Mouse (Mus musculus): Measurements from ENCODE around the gene Tpi1. TPM values are rescaled to one million over a fixed set of nuclear protein-coding genes. Genes with fewer than 3 reads are reported as not detected.
"Not testable (repeated sequence)": the region's sequence is repeated elsewhere in the genome, so short reads cannot be mapped to it uniquely, and the experiment has no call there.

The Tpi1 gene
- polyA plus RNA-seq, 1 experiment from 2014 or later: 809 TPM

DNA sequence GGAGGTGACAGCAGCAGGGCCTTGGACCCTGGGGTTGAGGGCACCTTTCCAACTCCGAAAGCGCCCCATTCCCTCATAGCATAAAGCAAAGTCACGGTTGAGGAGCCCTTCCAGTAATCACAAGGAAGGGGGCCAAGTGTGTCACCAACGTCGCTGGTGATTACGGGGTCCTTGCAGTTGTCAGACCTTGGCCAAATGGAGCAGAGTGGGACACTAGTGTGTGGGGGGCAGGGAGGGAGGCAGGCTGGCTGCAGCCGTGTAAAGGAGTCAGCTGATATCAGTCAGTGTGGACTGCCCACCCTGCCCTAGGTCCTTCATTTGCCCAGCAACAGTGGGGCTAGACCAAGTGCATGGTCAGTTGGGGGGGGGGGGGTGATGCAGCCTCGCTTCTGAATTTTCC, 352 bp upstream of the Tpi1 start:
- H3K4me1 ChIP-seq: peaks cover 40% of the 10 kb centered on the region
- peak; percentile 21; the same call in 1 of the 2 replicates for ATAC-seq (ENCODE audit: insufficient number of reproducible peaks, low FRiP score, low TSS enrichment, low read depth)
- peak overlapping the region; percentile 79 for H3K4me2 ChIP-seq (replicated peaks)
- H3K27me3 ChIP-seq: no peaks in the 10 kb centered on the region
- H3K27ac ChIP-seq (replicated peaks): peak overlapping the region; percentile 94
- WGBS: 36% methylated on average over 7 of the region's 8 CpGs
- peak overlapping the region; percentile 73 for H3K4me3 ChIP-seq (replicated peaks)
- no peak overlapping the region for H3K9ac ChIP-seq
- no peaks in the 10 kb centered on the region for H3K9me3 ChIP-seq (replicated peaks)
- H3K36me3 ChIP-seq: peaks cover 66% of the 10 kb centered on the region

- Histone ChIP-seq H3K36me3 (peaks cover 56% of the 10 kb centered on the region), H3K4me3 (replicated peaks) (peak overlapping the region; percentile 73), H3K27ac (replicated peaks) (peak overlapping the region; percentile 94), H3K4me2 (replicated peaks) (peak overlapping the region; percentile 79), H3K4me1 (peaks cover 40% of the 10 kb centered on the region), H3K9ac (peak overlapping the region; percentile 78), H3K27me3 (no peaks in the 10 kb centered on the region), H3K9me3 (replicated peaks) (no peaks in the 10 kb centered on the region)
- 0% methylated on average over 18 of the region's 18 CpGs for WGBS
- peak; percentile 63 for ATAC-seq (ENCODE audit: insufficient number of reproducible peaks, low FRiP score, low TSS enrichment, low read depth)
Observed at GRCm38 (mm10) chr6:124813496-124813895, 600 bp downstream of the Tpi1 start.

DNA sequence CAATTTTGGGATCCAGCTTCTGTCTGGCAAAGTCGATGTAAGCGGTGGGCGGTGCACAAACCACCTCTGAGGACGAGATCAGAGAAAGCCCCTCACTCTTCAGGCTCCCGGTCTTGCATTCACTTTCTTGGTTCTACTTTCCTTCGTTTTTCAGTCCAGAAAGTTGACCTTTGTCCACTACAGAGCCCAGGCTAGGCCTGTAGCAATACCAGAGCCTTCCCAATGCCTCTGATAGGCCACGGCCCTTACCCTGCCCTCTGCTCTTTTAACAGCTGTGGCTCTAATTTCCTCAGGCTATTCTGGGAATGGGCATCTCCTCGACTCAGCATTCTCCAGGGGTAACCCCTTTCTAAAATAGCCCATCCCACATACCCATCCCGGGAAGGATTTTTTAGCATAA, 1.2 kb downstream of the Tpi1 start:
- H3K4me1 ChIP-seq: peaks cover 45% of the 10 kb centered on the region
- H3K27ac ChIP-seq (replicated peaks): peak overlapping the region; percentile 94
- H3K4me3 ChIP-seq (replicated peaks): peak overlapping the region; percentile 73
- peaks cover 50% of the 10 kb centered on the region for H3K36me3 ChIP-seq
- H3K27me3 ChIP-seq: no peaks in the 10 kb centered on the region
- H3K9ac ChIP-seq: peak overlapping the region; percentile 78
- no peaks in the 10 kb centered on the region for H3K9me3 ChIP-seq (replicated peaks)
- H3K4me2 ChIP-seq (replicated peaks): peak overlapping the region; percentile 79
- ATAC-seq (ENCODE audit: insufficient number of reproducible peaks, low FRiP score, low TSS enrichment, low read depth): no peak
- 11% methylated on average over 9 of the region's 9 CpGs for WGBS

DNA sequence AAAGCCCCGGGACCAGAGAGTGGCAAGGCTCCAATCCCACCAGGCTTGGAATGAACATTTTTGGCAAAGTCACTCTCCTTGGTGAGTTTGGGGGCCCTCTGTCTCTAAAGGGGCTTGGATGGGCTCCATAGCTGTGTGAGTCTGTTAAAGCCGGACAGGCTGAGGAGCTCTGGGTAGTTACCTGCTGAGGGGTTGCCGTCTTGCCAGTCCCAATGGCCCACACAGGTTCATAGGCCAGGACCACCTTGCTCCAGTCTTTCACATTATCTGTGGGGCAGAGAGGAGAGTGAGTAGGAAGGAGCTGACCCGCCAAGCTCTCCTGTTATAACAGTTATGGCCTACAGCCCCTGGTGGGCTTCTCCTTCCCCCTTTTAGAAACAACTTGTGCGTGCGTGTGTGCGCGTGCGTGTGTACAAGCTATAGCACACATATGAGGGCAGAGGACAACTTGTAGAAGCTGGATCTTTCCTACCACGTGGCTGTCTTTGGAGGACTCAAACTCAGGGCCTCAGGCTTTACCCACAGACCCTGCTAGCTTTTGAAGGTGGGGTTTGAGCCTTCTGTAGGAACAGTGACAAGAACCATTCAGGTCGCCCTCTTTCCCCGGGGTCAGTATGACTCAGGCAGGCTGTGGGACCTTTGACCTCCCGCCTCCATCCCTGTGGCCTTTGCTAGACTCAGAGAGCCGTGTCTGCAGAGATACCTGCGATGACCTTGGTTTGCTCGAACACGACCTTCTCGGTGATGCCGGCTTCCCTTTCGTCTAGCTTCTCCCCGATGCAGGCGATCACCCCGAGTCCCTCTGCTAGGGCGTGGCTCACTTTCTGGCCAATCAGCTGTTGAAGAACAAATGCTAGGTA, 2.2 kb downstream of the Tpi1 start:
- Histone ChIP-seq H3K27me3 (no peaks in the 10 kb centered on the region), H3K9ac (0 out of 2 replicates have a peak overlapping the region, but pooled peaks have one; percentile 78), H3K36me3 (peaks cover 41% of the 10 kb centered on the region), H3K27ac (replicated peaks) (peak overlapping the region; percentile 94), H3K4me2 (replicated peaks) (peak overlapping the region; percentile 79), H3K9me3 (replicated peaks) (no peaks in the 10 kb centered on the region), H3K4me3 (replicated peaks) (peak overlapping the region; percentile 73), H3K4me1 (peaks cover 45% of the 10 kb centered on the region)
- WGBS: 76% methylated on average over 24 of the region's 24 CpGs
- ATAC-seq (ENCODE audit: insufficient number of reproducible peaks, low FRiP score, low TSS enrichment, low read depth): no peak

GRCm38 (mm10) chr6:124811403-124811665, 2.8 kb downstream of the Tpi1 start:
- Histone ChIP-seq H3K27ac (replicated peaks) (peak overlapping the region; percentile 94; the same call in 1 of the 2 replicates), H3K4me2 (replicated peaks) (no peak overlapping the region), H3K4me3 (replicated peaks) (no peak overlapping the region), H3K9ac (no peak overlapping the region), H3K27me3 (no peaks in the 10 kb centered on the region), H3K36me3 (peaks cover 35% of the 10 kb centered on the region), H3K9me3 (replicated peaks) (no peaks in the 10 kb centered on the region), H3K4me1 (peaks cover 48% of the 10 kb centered on the region)
- WGBS: 85% methylated on average over 4 of the region's 4 CpGs
- no peak for ATAC-seq (ENCODE audit: insufficient number of reproducible peaks, low FRiP score, low TSS enrichment, low read depth)

DNA sequence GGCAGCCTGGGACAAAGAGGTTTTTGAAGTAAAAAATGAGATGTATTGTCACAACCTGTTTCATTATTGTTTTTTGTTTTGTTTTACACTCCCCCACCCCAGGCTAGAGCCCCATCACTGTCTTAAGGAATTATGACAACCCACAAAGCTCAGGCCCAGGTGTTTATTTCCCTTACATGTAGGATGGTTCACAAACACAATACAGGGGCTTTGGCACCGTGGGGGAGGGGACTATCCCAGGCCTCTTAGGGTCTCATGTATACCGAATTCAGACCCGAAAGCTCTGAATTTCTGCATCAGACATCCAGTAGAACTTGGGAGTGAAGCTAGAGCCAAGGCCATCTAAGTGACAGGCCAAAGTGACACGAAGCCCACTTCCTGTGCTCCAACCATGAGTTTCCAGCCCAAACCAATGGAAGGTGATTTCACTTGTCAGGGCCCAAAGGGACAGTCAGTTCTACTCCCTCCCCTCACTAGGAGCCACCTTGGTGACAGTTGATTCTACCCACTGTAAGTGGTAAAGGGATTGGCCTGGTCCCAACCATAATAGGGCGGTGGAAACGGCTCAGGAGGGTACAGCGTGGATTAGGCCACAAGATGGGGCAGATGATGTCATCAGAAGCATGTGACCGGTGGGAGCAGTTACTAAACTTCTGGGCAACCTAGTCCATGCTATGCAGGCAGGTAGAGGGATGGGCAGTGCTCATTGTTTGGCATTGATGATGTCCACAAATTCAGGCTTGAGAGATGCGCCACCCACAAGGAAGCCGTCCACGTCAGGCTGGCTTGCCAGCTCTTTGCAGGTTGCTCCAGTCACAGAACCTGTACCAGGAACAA, 3.3 kb downstream of the Tpi1 start:
- Histone ChIP-seq H3K36me3 (peaks cover 31% of the 10 kb centered on the region), H3K4me1 (peaks cover 52% of the 10 kb centered on the region), H3K4me2 (replicated peaks) (peak overlapping the region; percentile 76; the same call in 1 of the 2 replicates), H3K27ac (replicated peaks) (peak overlapping the region; percentile 88; the same call in 1 of the 2 replicates)
- not testable (repeated sequence) for H3K9ac ChIP-seq; H3K9me3 ChIP-seq (replicated peaks); ATAC-seq (ENCODE audit: insufficient number of reproducible peaks, low FRiP score, low TSS enrichment, low read depth); H3K27me3 ChIP-seq; H3K4me3 ChIP-seq (replicated peaks)
- WGBS: 83% methylated on average over 11 of the region's 11 CpGs

- Histone ChIP-seq H3K27me3 (no peaks in the 10 kb centered on the region), H3K9ac (peak overlapping the region; percentile 23), H3K36me3 (peaks cover 24% of the 10 kb centered on the region), H3K4me2 (replicated peaks) (peak overlapping the region; percentile 76), H3K4me1 (peaks cover 57% of the 10 kb centered on the region), H3K9me3 (replicated peaks) (no peaks in the 10 kb centered on the region), H3K4me3 (replicated peaks) (peak overlapping the region; percentile 49), H3K27ac (replicated peaks) (peak overlapping the region; percentile 88)
- WGBS: 47% methylated on average over 14 of the region's 14 CpGs
- no peak for ATAC-seq (ENCODE audit: insufficient number of reproducible peaks, low FRiP score, low TSS enrichment, low read depth)
Observed at GRCm38 (mm10) chr6:124809775-124810538, 4.1 kb downstream of the Tpi1 start.

DNA sequence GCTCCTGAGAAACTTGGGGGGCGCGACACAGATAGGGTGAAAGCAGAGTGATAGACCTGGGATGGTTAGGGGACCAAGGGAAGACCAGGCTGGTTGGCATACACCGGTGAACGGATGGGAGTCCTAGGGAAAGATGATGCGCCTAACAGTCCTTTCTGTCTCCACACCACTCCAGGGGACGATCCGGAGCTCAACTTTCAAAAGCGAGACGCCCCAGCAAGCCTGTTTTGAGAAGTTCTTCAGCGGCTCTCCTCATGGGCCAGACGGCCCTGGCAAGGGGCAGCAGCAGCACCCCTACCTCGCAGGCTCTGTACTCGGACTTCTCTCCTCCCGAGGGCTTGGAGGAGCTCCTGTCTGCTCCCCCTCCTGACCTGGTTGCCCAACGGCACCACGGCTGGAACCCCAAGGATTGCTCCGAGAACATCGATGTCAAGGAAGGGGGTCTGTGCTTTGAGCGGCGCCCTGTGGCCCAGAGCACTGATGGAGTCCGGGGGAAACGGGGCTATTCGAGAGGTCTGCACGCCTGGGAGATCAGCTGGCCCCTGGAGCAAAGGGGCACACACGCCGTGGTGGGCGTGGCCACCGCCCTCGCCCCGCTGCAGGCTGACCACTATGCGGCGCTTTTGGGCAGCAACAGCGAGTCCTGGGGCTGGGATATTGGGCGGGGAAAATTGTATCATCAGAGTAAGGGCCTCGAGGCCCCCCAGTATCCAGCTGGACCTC, 4.9 kb downstream of the Tpi1 start:
- Histone ChIP-seq H3K27ac (replicated peaks) (peak overlapping the region; percentile 88), H3K9ac (peak overlapping the region; percentile 23), H3K4me2 (replicated peaks) (peak overlapping the region; percentile 76), H3K36me3 (peaks cover 24% of the 10 kb centered on the region), H3K27me3 (no peaks in the 10 kb centered on the region), H3K4me3 (replicated peaks) (peak overlapping the region; percentile 49), H3K9me3 (replicated peaks) (no peaks in the 10 kb centered on the region), H3K4me1 (peaks cover 53% of the 10 kb centered on the region)
- peak; percentile 8 for ATAC-seq (ENCODE audit: insufficient number of reproducible peaks, low FRiP score, low TSS enrichment, low read depth)
- WGBS: under 1% methylated on average over 34 of the region's 35 CpGs

DNA sequence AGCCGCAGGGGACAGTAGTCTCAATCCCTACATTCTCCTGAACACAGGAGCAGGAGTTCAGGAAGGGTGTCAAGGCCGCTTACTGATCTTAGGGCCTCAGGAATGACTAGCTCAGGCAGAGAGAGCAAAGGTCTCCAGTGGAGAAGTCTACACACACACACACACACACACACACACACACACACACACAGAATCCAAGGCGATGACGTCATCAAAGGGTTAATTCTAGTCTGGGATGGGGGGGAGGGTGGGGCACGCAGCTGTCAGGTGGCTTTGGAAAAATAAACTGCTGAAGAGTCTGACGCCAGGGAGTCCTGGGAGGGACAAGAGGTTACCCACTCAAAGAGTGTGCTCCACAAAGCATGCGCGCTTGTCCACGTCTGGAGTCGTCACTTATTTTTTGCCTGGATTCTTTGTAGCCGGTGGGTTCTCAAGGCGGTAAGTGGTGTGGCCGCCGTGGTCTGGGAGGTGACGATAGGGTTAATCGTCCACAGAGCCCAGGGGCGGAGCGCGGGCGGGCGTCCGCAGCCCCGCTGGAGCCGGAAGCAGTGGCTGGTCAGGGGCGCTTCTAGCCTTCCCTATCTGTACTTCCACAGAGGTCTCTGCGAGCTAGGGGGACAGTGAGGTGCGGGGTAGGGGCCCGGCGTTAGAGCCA, 5.6 kb downstream of the Tpi1 start, which contains the start of gene Spsb2:
TSS of gene Spsb2 (plus strand) at position 304 of the 655 bp plus-strand sequence.
- ATAC-seq (ENCODE audit: insufficient number of reproducible peaks, low FRiP score, low TSS enrichment, low read depth): peak; percentile 21
- peak within 1 kb of the TSS; percentile 88 for H3K27ac ChIP-seq (replicated peaks)
- H3K4me1 ChIP-seq: peaks cover 52% of the 10 kb centered on the region
- peak within 1 kb of the TSS; percentile 23 for H3K9ac ChIP-seq
- H3K36me3 ChIP-seq: peaks cover 24% of the 10 kb centered on the region
- peak within 1 kb of the TSS; percentile 49 for H3K4me3 ChIP-seq (replicated peaks)
- 5% methylated on average over 29 of the region's 29 CpGs for WGBS
- peak within 1 kb of the TSS; percentile 76 for H3K4me2 ChIP-seq (replicated peaks)
- no peaks in the 10 kb centered on the region for H3K9me3 ChIP-seq (replicated peaks)
- H3K27me3 ChIP-seq: no peaks in the 10 kb centered on the region

GRCm38 (mm10) chr6:124807986-124808357, 6.1 kb downstream of the Tpi1 start:
- Histone ChIP-seq H3K4me3 (replicated peaks) (peak overlapping the region; percentile 49), H3K27me3 (no peaks in the 10 kb centered on the region), H3K36me3 (peaks cover 24% of the 10 kb centered on the region), H3K9ac (no peak overlapping the region; the same call in 1 of the 2 replicates), H3K9me3 (replicated peaks) (no peaks in the 10 kb centered on the region), H3K4me1 (peaks cover 52% of the 10 kb centered on the region), H3K4me2 (replicated peaks) (peak overlapping the region; percentile 76), H3K27ac (replicated peaks) (peak overlapping the region; percentile 88)
- WGBS: 85% methylated on average over 6 of the region's 6 CpGs
- no peak for ATAC-seq (ENCODE audit: insufficient number of reproducible peaks, low FRiP score, low TSS enrichment, low read depth)
